Mouse (Mus musculus): ENCODE measurements at regions not wholly inside any gene's neighbourhood (a gene's known extent, or its start where the extent isn't known, plus 50 kb on each side); places are given as distances from the start of the nearest gene placed in this dataset.

DNA sequence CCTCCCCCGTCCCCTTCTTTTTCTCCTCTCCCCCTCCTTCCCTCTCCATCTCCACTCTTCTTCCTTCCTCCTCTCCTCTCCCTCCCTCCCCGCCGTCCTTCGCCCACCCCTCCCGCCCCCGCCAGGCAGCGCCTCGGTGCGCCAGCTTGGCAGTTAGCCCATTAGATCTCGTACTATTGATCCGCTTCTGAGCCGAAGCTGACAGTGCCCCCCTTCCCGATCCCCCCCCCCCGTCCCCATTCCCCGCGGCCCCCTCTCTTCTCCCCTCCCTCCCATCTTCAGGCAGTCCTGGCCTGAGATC, 62.2 kb upstream of the Btrc start:
- TF ChIP-seq GATA1 (IDR thresholded peaks at IDR 0.05; ENCODE audit: borderline replicate concordance, low read length) (no peak), FLI1 (IDR thresholded peaks at IDR 0.05; ENCODE audit: low read length) (no peak)

All from megakaryocyte, embryonic 14.5 days (primary cell).